Mouse (Mus musculus) lung, postnatal 0 days (tissue): Measurements from ENCODE around the gene Wnt7a.

ENCODE experiments used
- CTCF ChIP-seq: IDR thresholded peaks from 2 replicates; pipeline ENCODE4 v1.5.1; 2016; ENCODE audit warnings: antibody characterized with exemption, mild to moderate bottlenecking
- EP300 ChIP-seq: IDR thresholded peaks from 2 replicates; pipeline ENCODE4 v1.6.1; 2016; ENCODE audit warnings: antibody characterized with exemption, mild to moderate bottlenecking, control low read depth

DNA sequence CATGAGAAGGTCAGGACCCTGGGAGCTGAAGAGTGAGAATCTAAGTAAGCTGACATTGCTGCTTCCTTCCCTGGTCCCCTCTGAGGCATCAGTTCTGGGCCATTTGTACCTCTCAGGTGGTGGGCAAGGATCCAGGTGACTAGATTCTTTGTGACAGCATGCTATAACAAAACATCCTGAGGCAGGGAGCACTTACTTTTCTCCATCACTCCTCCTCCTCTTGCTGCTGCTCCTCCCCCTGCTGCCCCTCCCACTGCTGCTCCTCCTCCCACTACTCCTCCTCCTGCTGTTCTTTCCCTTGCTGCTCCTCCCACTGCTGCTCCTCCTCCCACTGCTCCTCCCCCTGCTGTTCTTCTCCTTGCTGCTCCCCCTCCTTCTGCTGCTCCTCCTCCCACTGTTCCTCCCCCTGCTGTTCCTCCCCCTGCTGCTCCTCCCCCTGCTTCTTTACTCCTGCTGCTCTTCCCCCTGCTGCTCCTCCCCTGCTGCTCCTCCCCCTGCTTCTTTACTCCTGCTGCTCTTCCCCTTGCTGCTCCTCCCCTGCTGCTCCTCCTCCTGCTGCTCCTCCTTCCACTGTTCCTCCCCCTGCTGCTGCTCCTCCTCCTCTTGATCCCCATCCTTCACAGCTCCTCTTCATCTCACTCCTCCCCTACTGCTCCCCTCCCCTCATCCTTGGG is 39.1 kb downstream of the Wnt7a start:
- TF ChIP-seq CTCF (no peak), EP300 (no peak)
